13 mouse cellular contexts compared by ENCODE assay signal in genomic region chr5:115152132-115152956, GRCm38 (mm10). TPM values are rescaled to one million over a fixed set of nuclear protein-coding genes. Genes with fewer than 3 reads are reported as not detected.
DNase-seq lines count a peak whose midpoint lies in the region; ATAC-seq and TF ChIP-seq lines count a peak whose summit lies in the region.
"Had no signal": no experiment of that assay in that cellular context is flagged by ENCODE, and none has a peak within 500 bp of the region (broad histone marks: within the 10 kb centered on the region; RNA-seq: fewer than 3 reads in every experiment).

No protein-coding gene starts in this region.

- no peaks in the 10 kb centered on the region for H3K9me3 ChIP-seq in intestine, postnatal 0 days (ENCODE audit: control insufficient read depth)
- no peaks in the 10 kb centered on the region for H3K9me3 ChIP-seq in intestine, embryonic 15.5 days
- no peaks in the 10 kb centered on the region for H3K9me3 ChIP-seq in heart, postnatal 0 days (replicated peaks; ENCODE audit: control insufficient read depth, low read length)

- H3K27me3 ChIP-seq in intestine, postnatal 0 days (replicated peaks; ENCODE audit: control insufficient read depth, insufficient read depth, low read length): no peaks in the 10 kb centered on the region
- H3K27me3 ChIP-seq in intestine, embryonic 15.5 days (replicated peaks): no peaks in the 10 kb centered on the region
- no peaks in the 10 kb centered on the region for H3K27me3 ChIP-seq in thymus, adult 2 months (ENCODE audit: control insufficient read depth, insufficient read depth, low read length)
- H3K27me3 ChIP-seq in heart, postnatal 0 days (ENCODE audit: control insufficient read depth, insufficient read depth, low read length): no peaks in the 10 kb centered on the region

- WGBS in intestine, postnatal 0 days: 40% methylated on average over 8 of the region's 8 CpGs
- WGBS in intestine, embryonic 15.5 days: 48% methylated on average over 8 of the region's 8 CpGs
- 35% methylated on average over 8 of the region's 8 CpGs for WGBS in thymus, adult 2 months
- 22% methylated on average over 8 of the region's 8 CpGs for WGBS in heart, postnatal 0 days

- no peak for TF ChIP-seq EP300 in heart, postnatal 0 days (IDR thresholded peaks at IDR 0.05; ENCODE audit: low read depth)

- DNase-seq in thymus, adult 2 months: peak; percentile 14
- no peak for DNase-seq in thymus, postnatal 14 days
- DNase-seq in heart, postnatal 0 days (ENCODE audit: low spot score): no peak
- DNase-seq in urinary bladder, postnatal 36 days (ENCODE audit: low spot score in 2 of 2): no peak
- DNase-seq in thymus, postnatal 4 days: no peak
- DNase-seq: cerebellum, postnatal 14 days; layer of hippocampus, postnatal 36 days; right cerebral cortex, postnatal 4 days had no signal

- H3K4me3 ChIP-seq in intestine, postnatal 0 days (ENCODE audit: low read depth, low read length): no peak overlapping the region
- no peak overlapping the region for H3K4me3 ChIP-seq in intestine, embryonic 15.5 days (replicated peaks)
- H3K4me3 ChIP-seq in thymus, adult 2 months (ENCODE audit: control insufficient read depth, insufficient read depth, low read length): no peak overlapping the region
- H3K4me3 ChIP-seq in heart, postnatal 0 days (ENCODE audit: low read depth, low read length): no peak overlapping the region

- H3K36me3 ChIP-seq in intestine, postnatal 0 days (ENCODE audit: control insufficient read depth, insufficient read depth): peaks cover 34% of the 10 kb centered on the region
- H3K36me3 ChIP-seq in intestine, embryonic 15.5 days: peaks cover 30% of the 10 kb centered on the region
- H3K36me3 ChIP-seq in thymus, adult 2 months (ENCODE audit: control insufficient read depth, insufficient read depth, low read length): peaks cover 33% of the 10 kb centered on the region
- H3K36me3 ChIP-seq in heart, postnatal 0 days (replicated peaks; ENCODE audit: control insufficient read depth, insufficient read depth, low read length): peaks cover 37% of the 10 kb centered on the region

- ATAC-seq in intestine, postnatal 0 days: no peak
- ATAC-seq in intestine, embryonic 15.5 days: no peak
- ATAC-seq in heart, postnatal 0 days (ENCODE audit: insufficient read depth, low read depth): no peak
- ATAC-seq: forebrain, embryonic 14.5 days had no signal

- no peak for TF ChIP-seq CTCF in intestine, postnatal 0 days (IDR thresholded peaks at IDR 0.05; ENCODE audit: low read depth)
- TF ChIP-seq CTCF in thymus, adult 2 months (IDR thresholded peaks at IDR 0.05; ENCODE audit: borderline replicate concordance, control insufficient read depth, extremely low read depth, insufficient read depth, low read length, poor library complexity): no peak
- TF ChIP-seq CTCF in heart, postnatal 0 days (IDR thresholded peaks at IDR 0.05; ENCODE audit: low read depth): no peak

- no peaks in the 10 kb centered on the region; the same call in none of the 2 replicates for H3K4me1 ChIP-seq in intestine, postnatal 0 days (replicated peaks; ENCODE audit: control insufficient read depth, insufficient read depth, low read length)
- H3K4me1 ChIP-seq in intestine, embryonic 15.5 days (replicated peaks): peaks cover 40% of the 10 kb centered on the region
- peaks cover 53% of the 10 kb centered on the region for H3K4me1 ChIP-seq in thymus, adult 2 months (replicated peaks; ENCODE audit: control insufficient read depth, insufficient read depth, low read length)
- peaks cover 44% of the 10 kb centered on the region for H3K4me1 ChIP-seq in heart, postnatal 0 days (ENCODE audit: control insufficient read depth, insufficient read depth)

- H3K27ac ChIP-seq in intestine, postnatal 0 days (ENCODE audit: low read depth, low read length): peak overlapping the region; percentile 54
- H3K27ac ChIP-seq in intestine, embryonic 15.5 days: no peak overlapping the region
- peak overlapping the region; percentile 80 for H3K27ac ChIP-seq in thymus, adult 2 months (ENCODE audit: control insufficient read depth, insufficient read depth, low read length)
- H3K27ac ChIP-seq in heart, postnatal 0 days (ENCODE audit: low read depth): peak overlapping the region; percentile 60
- H3K27ac ChIP-seq: hindbrain, embryonic 14.5 days had no signal

- H3K4me2 ChIP-seq in intestine, postnatal 0 days (replicated peaks; ENCODE audit: low read depth): 0 out of 2 replicates have a peak overlapping the region, but pooled peaks have one; percentile 24
- no peak overlapping the region; the same call in 1 of the 2 replicates for H3K4me2 ChIP-seq in intestine, embryonic 15.5 days (replicated peaks)
- no peak overlapping the region for H3K4me2 ChIP-seq in heart, postnatal 0 days (ENCODE audit: low read depth, low read length)
- H3K4me2 ChIP-seq: hindbrain, embryonic 14.5 days had no signal

- TF ChIP-seq POLR2A in thymus, adult 2 months (IDR thresholded peaks at IDR 0.05; ENCODE audit: control insufficient read depth, extremely low read depth, insufficient read depth, low read length, poor library complexity): no peak

- no peak overlapping the region for H3K9ac ChIP-seq in intestine, postnatal 0 days (ENCODE audit: low read depth, low read length)
- H3K9ac ChIP-seq in intestine, embryonic 15.5 days: no peak overlapping the region; the same call in 1 of the 2 replicates
- H3K9ac ChIP-seq in heart, postnatal 0 days (replicated peaks; ENCODE audit: low read depth, low read length): peak overlapping the region; percentile 26
- H3K9ac ChIP-seq: hindbrain, embryonic 14.5 days had no signal

RNA-seq across cellular contexts. Expression of gene Mlec, which starts 5.6 kb away (rescaled TPM):
- polyA plus RNA-seq in intestine, postnatal 0 days (2015; fragmentation: Nextera tagmentation; extraction: Ambion mirVana): 56.7 and 59.7 TPM in 2 replicates
- polyA plus RNA-seq in intestine, embryonic 15.5 days (2015; fragmentation: Nextera tagmentation; extraction: Ambion mirVana): 89.9 and 113 TPM in 2 replicates
- polyA plus RNA-seq in thymus, adult 2 months (2012; rRNA removed): 95.0 and 98.5 TPM in 2 replicates
- 68.4 and 74.8 TPM in 2 replicates for total RNA-seq in heart, postnatal 0 days (2014; rRNA removed; ENCODE audit: low replicate concordance)
- polyA plus RNA-seq in heart, postnatal 0 days (2015; fragmentation: Nextera tagmentation; extraction: Ambion mirVana): 20.4 and 21.1 TPM in 2 replicates

RNA-seq across cellular contexts. Expression of gene Unc119b, which starts 17.6 kb away (rescaled TPM):
- polyA plus RNA-seq in intestine, postnatal 0 days (2015; fragmentation: Nextera tagmentation; extraction: Ambion mirVana): 10.1 and 12.2 TPM in 2 replicates
- polyA plus RNA-seq in intestine, embryonic 15.5 days (2015; fragmentation: Nextera tagmentation; extraction: Ambion mirVana): 25.7 and 26.6 TPM in 2 replicates
- 67.3 and 68.6 TPM in 2 replicates for polyA plus RNA-seq in thymus, adult 2 months (2012; rRNA removed)
- total RNA-seq in heart, postnatal 0 days (2014; rRNA removed; ENCODE audit: low replicate concordance): 17.0 and 25.9 TPM in 2 replicates
- 10.6 and 11.7 TPM in 2 replicates for polyA plus RNA-seq in heart, postnatal 0 days (2015; fragmentation: Nextera tagmentation; extraction: Ambion mirVana)

RNA-seq across cellular contexts. Expression of gene Acads, which starts 33.2 kb away (rescaled TPM):
- polyA plus RNA-seq in intestine, postnatal 0 days (2015; fragmentation: Nextera tagmentation; extraction: Ambion mirVana): 100 and 113 TPM in 2 replicates
- 119 and 122 TPM in 2 replicates for polyA plus RNA-seq in intestine, embryonic 15.5 days (2015; fragmentation: Nextera tagmentation; extraction: Ambion mirVana)
- 99.6 and 101 TPM in 2 replicates for polyA plus RNA-seq in thymus, adult 2 months (2012; rRNA removed)
- total RNA-seq in heart, postnatal 0 days (2014; rRNA removed; ENCODE audit: low replicate concordance): 266 and 288 TPM in 2 replicates
- 208 and 211 TPM in 2 replicates for polyA plus RNA-seq in heart, postnatal 0 days (2015; fragmentation: Nextera tagmentation; extraction: Ambion mirVana)

RNA-seq across cellular contexts. Expression of gene Cabp1, which starts 41.8 kb away (rescaled TPM):
- polyA plus RNA-seq in intestine, postnatal 0 days (2015; fragmentation: Nextera tagmentation; extraction: Ambion mirVana): 0.57 and 0.90 TPM in 2 replicates
- polyA plus RNA-seq in intestine, embryonic 15.5 days (2015; fragmentation: Nextera tagmentation; extraction: Ambion mirVana): 1.5 and 2.3 TPM in 2 replicates
- 0.50 and 0.58 TPM in 2 replicates for polyA plus RNA-seq in thymus, adult 2 months (2012; rRNA removed)
- 0.39 and 4.1 TPM in 2 replicates for total RNA-seq in heart, postnatal 0 days (2014; rRNA removed; ENCODE audit: low replicate concordance)
- polyA plus RNA-seq in heart, postnatal 0 days (2015; fragmentation: Nextera tagmentation; extraction: Ambion mirVana): 0.78 and 0.96 TPM in 2 replicates
- total RNA-seq: megakaryocyte progenitor cell, adult 5-6 weeks had no signal

RNA-seq across cellular contexts. Expression of gene Gm10401, which starts 54.2 kb away (rescaled TPM):
- 13.8 and 17.0 TPM in 2 replicates for polyA plus RNA-seq in intestine, postnatal 0 days (2015; fragmentation: Nextera tagmentation; extraction: Ambion mirVana)
- 24.9 and 30.2 TPM in 2 replicates for polyA plus RNA-seq in intestine, embryonic 15.5 days (2015; fragmentation: Nextera tagmentation; extraction: Ambion mirVana)
- polyA plus RNA-seq in thymus, adult 2 months (2012; rRNA removed): 0.26 TPM in 1 of 2 replicates, not detected in the other
- not detected in 2 replicates for total RNA-seq in heart, postnatal 0 days (2014; rRNA removed; ENCODE audit: low replicate concordance)
- polyA plus RNA-seq in heart, postnatal 0 days (2015; fragmentation: Nextera tagmentation; extraction: Ambion mirVana): 13.3 and 14.4 TPM in 2 replicates
- total RNA-seq: layer of hippocampus, postnatal 36 days; megakaryocyte progenitor cell, adult 5-6 weeks had no signal
